Mouse (Mus musculus): ENCODE measurements around the gene Eftud2.

GRCm38 (mm10) chr11:102887433-102887832 is 6.6 kb upstream of the Eftud2 start:
- TF ChIP-seq POLR2A (IDR thresholded peaks at IDR 0.05; ENCODE audit: low read depth, low read length), result no peak
- TF ChIP-seq CTCF (conservative IDR thresholded peaks at IDR 0.05 in 1 of 2, IDR thresholded peaks at IDR 0.05 in 1 of 2; ENCODE audit: low read depth in 2 of 2, low read length in 2 of 2), result no peak
- TF ChIP-seq JUND (conservative IDR thresholded peaks at IDR 0.05; ENCODE audit: low read depth, low read length), result no peak
- no peak for TF ChIP-seq CHD1 (IDR thresholded peaks at IDR 0.05; ENCODE audit: low read depth, low read length)
- TF ChIP-seq BHLHE40 (IDR thresholded peaks at IDR 0.05; ENCODE audit: low read depth, low read length), result no peak
- TF ChIP-seq HCFC1 (IDR thresholded peaks at IDR 0.05; ENCODE audit: low read depth, low read length), result no peak
- TF ChIP-seq TCF12 (IDR thresholded peaks at IDR 0.05; ENCODE audit: low read depth, low read length), result no peak
- TF ChIP-seq ZMIZ1 (IDR thresholded peaks at IDR 0.05; ENCODE audit: low read depth, low read length), result no peak
- TF ChIP-seq NELFE (IDR thresholded peaks at IDR 0.05; ENCODE audit: low read depth, low read length), result no peak
- TF ChIP-seq UBTF (IDR thresholded peaks at IDR 0.05; ENCODE audit: low read depth, low read length), result no peak
